Mouse (Mus musculus) cortical plate, adult 2 months (tissue): ENCODE measurements at regions not wholly inside any gene's neighbourhood (a gene's known extent, or its start where the extent isn't known, plus 50 kb on each side); places are given as distances from the start of the nearest gene placed in this dataset.

Experiments used
- H3K27ac ChIP-seq: fragments of 200-500 bp; 2 replicates; pipeline ENCODE4 v1.5.1; 2012; ENCODE audit warnings: low read length, control low read depth, inconsistent platforms; ENCODE audit not compliant: insufficient read depth
- H3K4me1 ChIP-seq: fragments of 200-500 bp; 2 replicates; pipeline ENCODE4 v1.6.1; 2011; ENCODE audit warnings: low read length; ENCODE audit not compliant: control insufficient read depth, insufficient read depth
- H3K4me3 ChIP-seq: fragments of 200-500 bp; 2 replicates; pipeline ENCODE4 v1.5.1; 2011; ENCODE audit warnings: mild to moderate bottlenecking, low read length, control low read depth; ENCODE audit not compliant: insufficient read depth
- CTCF ChIP-seq: fragments of 200-500 bp; IDR thresholded peaks from 2 replicates; pipeline ENCODE4 v1.5.1; 2011; ENCODE audit warnings: mild to moderate bottlenecking, control low read depth, low read length; ENCODE audit not compliant: insufficient read depth; ENCODE audit errors: extremely low read depth
- POLR2A ChIP-seq: fragments of 200-500 bp; IDR thresholded peaks from 2 replicates; pipeline ENCODE4 v1.6.1; 2011; ENCODE audit warnings: mild to moderate bottlenecking, low read length, control low read depth; ENCODE audit not compliant: insufficient read depth; ENCODE audit errors: extremely low read depth

DNA sequence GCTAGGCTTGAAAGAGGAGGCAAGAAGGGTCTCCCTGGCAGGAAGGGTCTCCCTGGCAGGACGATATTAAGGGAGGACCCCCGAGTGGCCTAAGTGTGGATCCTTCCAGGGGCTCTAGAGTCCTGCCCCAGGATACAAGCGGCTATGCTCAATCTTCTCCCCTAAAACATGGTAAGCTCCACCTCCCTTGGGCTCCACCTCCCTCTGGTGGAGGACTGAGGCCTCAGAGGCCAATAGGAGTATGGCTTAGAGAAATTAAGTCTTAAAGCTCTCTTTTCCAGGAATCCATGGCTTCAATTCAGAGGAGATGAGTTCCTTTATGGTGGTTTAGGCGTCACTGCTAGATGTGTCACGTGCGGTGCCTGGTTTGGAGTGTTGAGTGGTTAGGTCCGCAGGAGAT, 291.7 kb upstream of the Eif4g2 start:
- Histone ChIP-seq H3K4me1 (no peaks in the 10 kb centered on the region), H3K4me3 (no peak overlapping the region), H3K27ac (no peak overlapping the region)
- no peak for TF ChIP-seq CTCF
- no peak for TF ChIP-seq POLR2A

DNA sequence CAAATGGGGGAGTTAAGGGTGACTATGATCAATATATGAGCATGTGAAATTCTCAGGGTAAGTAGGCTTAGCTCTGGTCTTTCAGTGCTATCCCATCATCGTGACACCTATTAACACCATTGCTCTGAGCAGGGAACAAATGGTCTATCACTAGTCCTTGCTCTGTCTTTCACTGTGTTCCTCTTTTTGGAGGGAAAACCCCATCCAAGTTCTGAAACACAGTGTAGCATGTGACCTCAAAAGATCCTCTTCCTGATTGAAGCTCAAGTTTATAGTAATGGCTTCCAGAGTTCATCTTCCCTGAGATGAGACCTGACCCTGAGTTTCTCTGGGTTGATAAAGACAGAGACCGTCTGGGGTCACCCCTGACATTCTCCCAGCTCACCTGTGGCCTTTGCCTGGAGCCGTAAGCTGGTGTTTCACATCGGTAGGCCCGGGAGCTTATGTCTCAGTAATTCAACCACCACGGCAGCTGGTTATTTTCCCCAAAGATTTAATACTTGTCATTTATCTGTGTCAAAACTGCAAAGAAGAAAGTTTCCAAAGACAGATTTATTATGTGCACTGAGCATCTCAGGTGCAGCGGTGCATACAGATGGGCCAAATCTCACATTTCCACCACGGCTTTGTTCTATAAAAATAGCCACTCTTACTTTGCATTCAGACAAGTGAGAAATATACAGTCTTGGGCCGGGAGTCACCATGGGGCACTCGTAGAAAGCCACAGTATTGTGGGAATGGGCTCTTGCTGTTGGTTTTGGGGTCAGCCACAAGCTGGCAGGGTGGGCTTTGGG, 290.7 kb upstream of the Eif4g2 start:
- TF ChIP-seq POLR2A (no peak), CTCF (no peak)
- no peak overlapping the region for H3K4me3 ChIP-seq
- H3K27ac ChIP-seq: no peak overlapping the region
- H3K4me1 ChIP-seq: no peaks in the 10 kb centered on the region

DNA sequence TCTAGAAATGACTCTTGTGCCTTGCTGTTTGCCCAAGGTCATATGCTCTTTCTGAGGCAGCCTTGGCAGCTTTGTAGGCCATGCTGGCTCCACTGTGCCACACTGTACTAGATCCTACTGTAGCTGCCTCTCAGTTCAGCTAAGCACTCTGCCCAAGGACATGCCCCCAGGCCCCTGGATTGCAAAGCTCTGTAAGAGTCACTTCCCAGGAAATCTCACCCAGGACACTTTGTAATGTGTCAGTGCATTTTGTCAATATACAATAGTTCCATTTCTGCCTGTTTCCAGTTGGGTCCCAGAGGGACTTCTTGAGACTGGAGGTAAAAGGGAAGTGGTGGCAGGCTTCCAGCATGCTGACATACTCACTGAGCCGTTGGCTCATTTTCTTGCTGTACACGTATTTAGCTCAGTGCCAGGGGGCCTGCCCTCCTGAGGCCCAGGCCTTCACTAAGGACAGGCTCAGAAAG, 287.6 kb upstream of the Eif4g2 start:
- no peak overlapping the region for H3K4me3 ChIP-seq
- H3K27ac ChIP-seq: no peak overlapping the region
- no peaks in the 10 kb centered on the region for H3K4me1 ChIP-seq
- TF ChIP-seq CTCF (no peak), POLR2A (no peak)

DNA sequence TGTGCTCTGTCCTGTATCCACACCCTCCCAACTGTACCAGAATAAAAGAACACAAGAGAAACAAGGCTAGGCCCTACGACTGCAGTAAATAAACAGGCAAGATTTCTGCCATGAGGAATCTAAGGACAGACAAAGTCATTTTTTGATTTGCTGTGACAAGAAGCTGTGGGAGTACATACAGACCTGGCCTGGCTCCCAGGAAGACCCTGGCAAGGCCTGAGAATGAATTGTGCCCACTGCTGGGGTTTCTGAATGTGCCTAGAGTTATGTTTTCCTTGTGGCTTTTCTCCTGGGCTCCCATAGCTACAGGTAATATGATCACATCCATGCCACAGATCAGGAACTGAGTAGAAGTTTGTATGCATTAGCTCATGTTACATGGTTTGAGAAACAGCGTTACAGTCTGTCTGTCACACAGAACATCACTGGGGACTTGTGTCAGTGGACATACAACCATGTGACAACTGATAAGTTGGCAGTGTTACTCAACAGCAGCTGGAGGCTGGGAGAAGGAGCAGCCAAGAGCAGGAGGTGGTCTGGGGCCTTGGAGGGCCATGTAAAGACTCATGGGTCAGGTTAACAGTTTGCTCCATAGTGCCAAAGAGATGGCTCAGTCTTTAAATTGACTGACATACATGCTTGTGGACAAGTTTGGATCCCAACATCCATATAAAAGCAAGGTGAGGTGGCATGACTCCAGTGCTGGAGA, 285.6 kb upstream of the Eif4g2 start:
- Histone ChIP-seq H3K4me1 (no peaks in the 10 kb centered on the region), H3K27ac (no peak overlapping the region)
- TF ChIP-seq CTCF: no peak
- no peak for TF ChIP-seq POLR2A

DNA sequence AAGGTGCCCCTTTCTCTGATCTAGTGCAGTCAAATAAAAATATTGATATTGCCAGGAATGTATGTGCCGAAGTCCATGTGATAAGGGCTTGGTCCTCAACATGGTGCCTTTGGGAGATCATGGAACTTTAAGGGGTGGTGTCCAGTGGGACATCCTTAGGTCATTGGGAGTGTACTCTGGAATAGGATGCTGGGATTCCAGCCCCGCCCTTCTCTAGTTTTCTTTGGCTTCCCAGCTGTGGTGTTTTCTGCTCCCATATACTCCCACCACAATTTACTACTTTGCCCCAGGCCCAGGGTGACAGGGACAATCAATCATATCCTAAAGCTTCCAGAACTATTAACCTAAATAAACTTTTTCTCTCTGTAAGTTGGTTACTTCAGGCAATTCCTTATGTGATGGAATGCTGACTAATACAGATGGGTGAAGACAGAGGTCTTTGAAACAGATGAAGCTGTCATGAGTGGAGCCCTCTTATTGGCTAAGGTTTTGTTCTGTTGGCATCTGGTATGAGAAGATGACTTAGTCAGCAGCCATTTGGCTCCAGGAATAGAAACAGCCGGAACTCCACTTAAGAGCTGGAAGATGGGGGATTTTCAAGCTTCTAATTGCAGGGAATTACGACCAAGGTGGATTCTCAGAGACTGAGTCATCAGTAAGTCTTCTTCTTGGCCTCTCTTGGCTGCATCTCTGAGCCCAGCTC, 284.3 kb upstream of the Eif4g2 start:
- no peak overlapping the region for H3K4me3 ChIP-seq
- no peak overlapping the region for H3K27ac ChIP-seq
- H3K4me1 ChIP-seq: no peaks in the 10 kb centered on the region; the same call in 1 of the 2 replicates
- no peak for TF ChIP-seq POLR2A
- no peak for TF ChIP-seq CTCF

More for the DNA sequence above, 285.6 kb upstream of the Eif4g2 start:
- H3K4me3 ChIP-seq: no peak overlapping the region

DNA sequence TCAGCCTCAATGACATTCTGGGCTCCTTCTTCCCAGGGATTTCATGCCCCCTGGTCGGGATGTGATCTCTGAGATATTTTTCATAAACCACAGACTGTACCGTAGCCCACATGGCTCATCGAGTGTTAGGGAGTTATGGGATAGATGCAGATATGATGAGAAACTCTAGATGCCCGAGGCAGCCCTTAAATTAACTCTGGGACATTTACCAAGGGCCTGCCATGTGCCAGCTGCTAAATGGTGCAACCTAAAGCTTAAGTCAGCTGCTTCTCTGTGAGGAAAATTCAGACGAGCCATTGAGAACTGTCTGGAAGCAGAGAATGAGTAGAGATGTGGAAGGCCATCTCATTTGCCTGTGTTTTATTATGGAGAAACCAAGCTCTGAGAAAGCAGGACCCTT, 282.6 kb upstream of the Eif4g2 start:
- TF ChIP-seq CTCF: no peak
- TF ChIP-seq POLR2A: no peak
- H3K4me1 ChIP-seq: no peaks in the 10 kb centered on the region; the same call in 1 of the 2 replicates
- H3K27ac ChIP-seq: no peak overlapping the region
- H3K4me3 ChIP-seq: no peak overlapping the region

DNA sequence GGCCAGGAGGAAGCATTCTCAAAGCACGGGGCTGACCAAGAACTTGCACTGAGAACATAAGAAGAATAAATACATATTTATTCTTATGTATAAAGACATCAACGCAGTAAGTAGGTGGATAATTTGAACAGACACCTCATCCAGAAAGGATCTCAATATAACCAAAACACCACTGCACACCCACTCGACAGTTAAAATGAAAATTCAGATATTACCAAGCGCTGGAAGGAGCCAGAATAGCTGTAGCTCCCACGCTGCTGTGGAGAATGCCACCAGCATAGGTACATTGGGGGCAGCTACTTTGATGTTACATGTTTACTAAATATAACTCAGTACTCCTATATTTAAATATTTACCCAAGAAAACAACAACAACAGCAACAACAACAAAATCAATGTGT, 280.4 kb upstream of the Eif4g2 start:
- Histone ChIP-seq H3K4me3 (no peak overlapping the region), H3K27ac (no peak overlapping the region), H3K4me1 (no peaks in the 10 kb centered on the region; the same call in 1 of the 2 replicates)
- TF ChIP-seq POLR2A: no peak
- TF ChIP-seq CTCF: no peak

DNA sequence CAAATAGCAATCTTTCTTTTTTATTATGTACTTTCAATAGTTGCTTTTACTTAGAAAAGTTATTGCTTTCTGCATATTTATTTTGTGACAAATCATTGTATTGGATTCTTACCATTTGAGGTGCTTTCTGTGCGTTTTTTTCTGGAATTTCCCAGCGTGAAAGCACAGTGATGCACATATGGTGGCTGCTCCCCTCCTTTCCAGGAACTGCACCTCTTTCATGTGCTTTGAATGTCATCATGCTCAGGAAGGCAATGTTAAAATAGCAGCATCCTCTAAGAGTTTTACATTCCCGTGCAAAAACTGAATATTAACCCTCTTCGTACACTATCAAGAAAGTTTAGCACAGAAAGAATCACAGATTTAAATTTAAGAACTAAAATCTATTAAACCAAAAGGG, 279.8 kb upstream of the Eif4g2 start:
- no peak overlapping the region for H3K4me3 ChIP-seq
- no peak overlapping the region for H3K27ac ChIP-seq
- H3K4me1 ChIP-seq: no peaks in the 10 kb centered on the region; the same call in 1 of the 2 replicates
- TF ChIP-seq CTCF (no peak), POLR2A (no peak)

DNA sequence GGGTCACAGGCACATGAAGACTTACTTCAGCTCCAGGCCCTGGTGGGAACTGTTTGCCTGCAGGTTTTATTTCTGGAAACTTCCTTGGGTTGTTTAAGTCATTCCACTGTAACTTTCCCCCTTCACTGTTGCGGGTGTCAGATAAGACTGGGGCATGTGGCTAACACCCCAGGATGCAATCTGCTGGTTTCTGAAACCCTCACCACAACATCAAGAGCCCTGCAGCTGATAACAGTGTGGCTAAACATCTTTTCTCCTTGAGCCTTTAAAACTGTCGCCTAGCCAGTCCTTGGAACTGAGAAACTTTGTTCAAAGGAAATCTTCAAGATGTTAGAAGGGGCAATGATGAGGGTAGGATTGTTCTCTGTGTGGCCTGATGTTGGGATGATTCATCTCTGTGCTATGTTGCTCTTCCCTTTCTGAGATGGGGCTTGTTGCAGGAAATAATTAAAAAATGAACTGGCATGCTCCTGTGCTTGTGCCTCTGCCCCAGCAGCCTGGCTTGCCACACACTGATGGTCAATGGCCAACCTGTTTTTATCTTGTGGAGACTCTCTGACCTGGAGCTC, 272.3 kb upstream of the Eif4g2 start:
- H3K4me1 ChIP-seq: peaks cover 2% of the 10 kb centered on the region; the same call in 1 of the 2 replicates
- no peak overlapping the region for H3K27ac ChIP-seq
- no peak for TF ChIP-seq CTCF
- TF ChIP-seq POLR2A: no peak
- no peak overlapping the region for H3K4me3 ChIP-seq
